Mouse (Mus musculus): Measurements from ENCODE around the gene Cdh13.

Gene Cdh13

GRCm38 (mm10) chr8:119156454-119156921, 873.0 kb downstream of the Cdh13 start:
- no peak for DNase-seq

DNA sequence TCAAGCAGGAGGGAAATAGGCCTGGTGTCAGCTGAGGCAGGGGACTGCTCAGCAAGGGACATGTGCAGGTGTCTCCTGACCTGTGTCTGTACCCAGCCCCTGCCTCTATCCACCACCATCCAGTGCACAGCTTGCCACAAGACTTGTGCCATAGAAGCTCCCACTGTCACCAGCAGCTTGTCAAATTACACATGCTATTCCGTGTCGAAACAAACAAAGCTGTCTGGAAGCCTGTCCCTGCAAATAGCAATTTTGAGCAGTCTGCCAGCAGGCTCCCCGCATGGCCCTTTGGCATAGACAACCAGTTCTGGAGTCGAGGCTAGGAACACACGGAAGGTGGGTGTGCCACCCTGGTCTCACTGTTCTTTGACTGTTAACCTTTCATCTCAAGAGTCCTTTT, 875.1 kb downstream of the Cdh13 start:
- no peak for DNase-seq

GRCm38 (mm10) chr8:119159794-119160193, 876.3 kb downstream of the Cdh13 start:
- no peak for DNase-seq

GRCm38 (mm10) chr8:119164076-119164475, 880.5 kb downstream of the Cdh13 start:
- no peak for DNase-seq

DNA sequence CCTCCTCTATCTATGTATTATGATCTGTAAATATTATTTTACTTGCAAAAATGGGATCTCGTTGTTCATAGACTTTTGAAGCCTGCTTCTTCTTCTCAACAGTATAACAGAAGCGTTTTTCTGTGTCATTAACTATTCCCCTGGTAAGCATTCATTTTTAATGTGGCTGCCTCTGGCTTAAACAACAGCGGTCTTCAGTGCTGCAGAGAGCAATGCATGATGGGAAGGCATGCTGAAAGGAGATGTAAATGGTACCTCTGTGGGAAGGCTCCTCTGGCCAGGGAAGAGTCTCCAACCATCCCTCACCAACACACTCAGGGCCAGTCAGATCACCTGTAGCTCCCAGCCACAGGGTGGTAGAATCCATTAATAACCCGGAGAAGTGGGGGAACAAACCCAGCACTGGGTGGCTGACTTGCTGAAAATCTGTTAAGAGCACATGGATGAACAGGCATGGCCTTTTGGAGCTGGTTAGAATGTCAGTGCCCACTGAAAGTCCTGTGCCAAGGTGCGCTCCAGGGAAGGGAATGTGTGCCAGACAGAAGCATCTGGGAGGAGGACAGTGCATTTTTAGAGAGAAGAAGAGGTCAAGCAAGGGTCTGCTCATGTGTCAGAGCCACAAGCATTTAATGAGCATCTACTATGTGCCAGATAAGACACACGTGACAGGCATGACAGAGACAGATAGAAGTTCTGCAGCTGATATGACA, 893.8 kb downstream of the Cdh13 start:
- no peak for DNase-seq

DNA sequence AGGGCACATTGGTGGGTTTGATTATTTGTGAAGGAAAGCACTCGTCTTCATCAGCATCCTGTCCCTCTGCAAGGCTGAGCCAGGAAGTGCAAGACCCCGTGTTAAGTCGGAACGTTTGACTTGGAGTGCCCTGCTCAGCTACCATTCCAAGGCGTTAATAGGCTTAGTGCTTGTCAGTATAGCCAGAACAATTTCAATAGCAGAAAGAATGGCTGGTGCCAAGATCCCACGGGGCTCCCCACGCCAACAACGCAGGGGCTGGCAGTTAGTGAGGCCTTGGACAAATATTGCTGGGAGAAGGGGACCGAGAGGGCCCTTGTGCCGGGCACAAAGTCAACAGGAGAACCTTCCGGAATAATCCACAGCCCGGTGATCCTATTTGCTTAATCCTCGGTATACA, 897.1 kb downstream of the Cdh13 start:
- DNase-seq, result no peak

DNA sequence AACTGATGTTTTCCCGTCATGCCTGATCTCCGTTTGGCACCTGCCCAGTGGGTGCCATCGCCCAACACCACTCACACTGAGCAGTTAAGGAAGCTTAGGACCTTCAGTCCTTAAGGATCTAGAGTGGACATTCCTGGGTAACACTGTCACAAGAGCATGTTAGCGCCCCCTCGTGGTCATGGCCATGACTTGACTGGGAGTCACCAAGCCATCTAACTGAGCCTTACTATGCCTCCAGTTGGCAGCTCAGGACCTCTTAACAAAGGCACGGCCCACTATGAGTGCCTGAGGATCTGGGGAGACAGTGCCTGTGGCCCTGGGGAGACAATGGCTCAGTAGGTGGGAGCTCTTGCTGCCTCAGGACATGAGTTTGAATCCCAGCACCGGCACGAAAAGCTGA, 912.2 kb downstream of the Cdh13 start:
- DNase-seq, result peak; percentile 29

- peak; percentile 71 for DNase-seq
Observed at GRCm38 (mm10) chr8:119196486-119197150, 913.1 kb downstream of the Cdh13 start.

DNA sequence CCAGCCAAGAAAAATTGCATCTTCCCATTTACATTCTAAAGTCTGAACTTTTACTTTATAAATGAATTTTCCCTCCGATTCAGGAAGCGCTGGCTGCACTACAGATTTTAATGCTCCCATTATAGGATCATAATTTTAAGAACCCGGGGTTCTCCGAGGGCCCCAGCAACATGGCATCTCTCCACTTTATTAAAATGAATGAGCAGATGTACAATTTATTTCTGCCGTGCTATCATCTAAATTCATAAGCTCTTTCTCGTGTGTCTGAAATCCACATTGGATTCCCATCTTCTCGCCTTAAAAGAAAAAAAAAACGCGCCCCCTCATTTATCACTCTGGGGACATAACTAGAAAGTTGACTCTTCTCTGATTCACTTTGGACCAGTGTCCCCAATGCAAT, 925.0 kb downstream of the Cdh13 start:
- no peak for DNase-seq

- DNase-seq, result peak; percentile 31
Observed at GRCm38 (mm10) chr8:119224547-119224946, 941.0 kb downstream of the Cdh13 start.

DNA sequence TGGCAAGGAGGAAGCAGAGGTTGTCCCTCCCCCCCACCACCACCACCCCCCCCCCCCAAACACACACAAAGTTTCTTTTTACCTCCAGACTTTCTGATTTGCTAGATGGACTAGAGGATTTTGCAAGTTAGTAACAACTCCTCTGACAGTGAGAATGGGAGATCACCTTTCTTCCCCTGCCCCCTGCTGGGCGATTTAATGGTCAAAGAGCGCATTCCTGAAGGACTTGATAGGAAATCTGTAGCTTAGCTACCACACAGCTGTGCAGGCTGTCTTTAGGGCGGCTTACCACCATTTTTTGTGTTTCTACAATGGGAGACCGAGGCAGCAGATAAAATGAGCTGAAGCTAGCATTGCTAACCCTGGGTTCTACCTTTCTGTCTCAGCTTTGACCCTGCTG, 961.6 kb downstream of the Cdh13 start:
- no peak for DNase-seq

- no peak for DNase-seq
Observed at GRCm38 (mm10) chr8:119245641-119246040, 962.1 kb downstream of the Cdh13 start.

- peak; percentile 16 for DNase-seq
Observed at GRCm38 (mm10) chr8:119254358-119254757, 970.8 kb downstream of the Cdh13 start.

DNA sequence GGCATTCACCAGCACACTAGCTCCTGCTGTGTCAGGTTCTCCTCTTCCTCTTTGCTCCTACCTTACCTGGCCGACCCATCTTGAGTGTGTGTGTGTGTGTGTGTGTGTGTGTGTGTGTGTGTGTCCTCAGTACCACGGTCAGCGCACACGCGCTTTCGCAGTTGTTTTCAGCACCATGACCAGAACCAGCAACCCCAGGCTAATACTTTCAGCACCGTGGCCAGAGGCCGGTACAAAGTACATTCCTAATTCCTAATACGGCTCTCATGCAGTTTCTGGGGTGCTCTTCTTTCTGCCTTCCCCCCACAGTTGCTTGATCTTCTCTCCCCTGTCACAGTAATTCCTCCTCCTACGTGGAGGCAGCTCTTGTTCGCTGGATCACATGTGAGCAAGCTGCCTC, 975.1 kb downstream of the Cdh13 start:
- DNase-seq, result no peak

DNA sequence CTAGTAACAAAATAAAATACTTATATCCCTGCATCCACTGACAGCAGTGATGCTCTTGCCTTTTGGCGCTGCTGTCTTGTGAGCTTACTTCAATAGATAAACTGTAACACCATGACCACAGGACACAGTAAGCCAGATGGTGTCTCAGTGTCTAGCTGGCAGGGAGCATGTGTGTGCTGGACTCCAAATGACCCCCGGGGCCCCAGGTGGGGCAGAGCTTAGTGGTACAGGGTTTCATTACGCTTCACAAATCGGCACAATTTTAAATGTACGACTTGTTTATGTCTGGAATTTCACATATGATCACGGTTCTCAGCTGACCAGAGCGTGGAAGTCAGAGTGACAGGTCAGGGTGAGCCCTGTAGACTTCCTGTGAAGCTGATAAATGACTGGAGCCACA, 980.2 kb downstream of the Cdh13 start:
- DNase-seq, result no peak

- DNase-seq, result no peak
Observed at GRCm38 (mm10) chr8:119266304-119266703, 982.8 kb downstream of the Cdh13 start.

DNA sequence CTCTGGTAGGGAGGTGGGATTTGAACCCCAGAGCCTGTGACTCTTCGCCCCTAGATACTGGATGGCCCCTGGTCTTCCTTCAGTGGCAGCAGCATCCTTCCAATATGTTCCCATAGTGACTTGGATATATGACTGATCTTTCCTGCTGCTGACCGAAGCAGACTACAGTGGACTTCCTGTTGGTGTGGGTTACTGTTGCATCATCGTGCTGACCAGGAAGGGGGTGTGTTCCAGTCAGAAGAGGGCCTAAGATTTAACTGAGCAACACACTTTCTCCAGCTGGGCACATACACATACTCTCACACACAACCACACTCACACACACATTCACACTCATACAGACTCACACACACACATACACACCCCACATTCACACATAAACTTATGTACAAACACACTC, 986.0 kb downstream of the Cdh13 start:
- no peak for DNase-seq

DNA sequence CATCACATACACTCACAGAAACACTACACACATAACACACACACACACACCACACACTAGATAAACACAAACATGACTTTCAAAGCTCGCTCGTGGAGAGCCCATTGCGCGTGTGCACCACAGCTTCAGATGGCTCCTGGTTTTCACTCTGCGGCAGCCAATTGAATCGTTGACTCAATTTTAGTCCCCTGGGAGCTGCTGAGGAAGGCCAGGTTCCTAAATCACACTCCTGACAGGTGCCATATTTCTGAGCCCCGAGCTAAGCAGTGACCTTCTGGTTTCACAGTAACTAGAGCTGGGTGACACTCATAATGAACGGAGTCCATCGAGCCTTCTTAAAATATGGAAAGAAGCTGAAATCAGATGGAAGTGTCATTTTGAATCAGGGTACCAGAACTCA, 986.8 kb downstream of the Cdh13 start:
- no peak for DNase-seq

- no peak for DNase-seq
Observed at GRCm38 (mm10) chr8:119272891-119273290, 989.4 kb downstream of the Cdh13 start.

DNA sequence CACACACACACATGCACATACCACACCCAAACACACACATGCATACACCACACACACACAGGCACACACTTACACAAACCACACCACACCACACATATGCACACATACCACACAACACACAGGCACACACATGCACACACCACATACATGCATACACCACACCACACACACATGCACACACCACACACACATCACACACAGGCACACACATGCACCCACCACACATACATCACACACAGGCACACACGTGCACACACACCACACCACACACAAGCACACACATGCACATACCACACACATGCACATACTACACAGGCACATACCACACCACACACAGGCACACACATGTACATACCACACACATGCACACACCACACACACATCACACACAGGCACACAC, 991.9 kb downstream of the Cdh13 start:
- no peak for DNase-seq

DNA sequence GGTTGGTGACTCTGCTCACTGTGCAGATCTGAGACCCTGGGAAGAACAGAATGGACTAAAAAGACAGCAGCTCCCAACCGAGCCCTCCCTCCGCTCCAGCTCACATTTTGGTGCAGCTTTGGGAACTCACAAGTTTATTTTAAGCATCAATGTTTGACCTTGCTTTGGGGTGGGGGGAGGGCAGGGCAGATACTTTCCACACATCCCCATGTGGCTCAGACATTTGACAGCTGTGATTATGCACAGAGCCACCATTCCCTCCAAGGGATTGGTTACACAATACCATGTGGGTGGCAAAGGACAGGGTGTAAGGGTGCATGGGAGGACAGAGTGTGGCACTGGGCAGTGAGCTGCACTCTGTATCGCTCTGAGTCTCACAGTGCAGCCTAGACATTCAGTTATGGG, 993.5 kb downstream of the Cdh13 start:
- no peak for DNase-seq

- no peak for DNase-seq
Observed at GRCm38 (mm10) chr8:119281761-119282160, 998.2 kb downstream of the Cdh13 start.

GRCm38 (mm10) chr8:119284516-119284915, 1001.0 kb downstream of the Cdh13 start:
- DNase-seq, result no peak

GRCm38 (mm10) chr8:119284920-119285319, 1001.4 kb downstream of the Cdh13 start:
- DNase-seq, result no peak

DNA sequence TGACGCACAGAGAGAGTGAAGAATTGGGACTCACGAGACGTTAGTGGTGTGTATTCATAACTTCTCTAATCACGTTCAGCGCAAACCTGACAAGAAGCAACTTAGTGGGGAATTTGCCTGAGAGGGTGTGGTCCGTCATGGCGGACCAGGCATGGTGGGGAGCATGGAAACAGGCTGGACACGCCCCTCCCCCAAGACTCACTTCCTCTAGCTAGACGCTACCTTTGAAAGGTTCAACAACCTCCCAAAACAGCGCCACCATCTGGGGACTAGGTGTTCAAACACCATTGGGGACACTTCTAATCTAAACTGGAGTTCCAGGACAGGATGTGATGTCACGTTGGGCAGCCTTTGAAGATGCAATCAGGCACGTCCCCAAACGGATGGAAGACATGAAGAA, 1011.9 kb downstream of the Cdh13 start:
- DNase-seq, result no peak

All from right cerebral cortex, postnatal 14 days (tissue).